In genomic region chr2:178264389-178264788, GRCm38 (mm10) we compare ENCODE assay signal across 9 mouse cellular contexts.
DNase-seq lines count a peak whose midpoint lies in the region; ATAC-seq and TF ChIP-seq lines count a peak whose summit lies in the region.
"Had no signal": no experiment of that assay in that cellular context is flagged by ENCODE, and none has a peak within 500 bp of the region (broad histone marks: within the 10 kb centered on the region; RNA-seq: fewer than 3 reads in every experiment).

No protein-coding gene starts in this region.

- in situ Hi-C loops in ES-E14 (cut with MboI; ENCODE audit: low sequenced_read_pairs in 2 of 2, unreplicated experiment in 2 of 2): loop anchor here in 1 of 2 experiments (10.0 kb wide), 1 partner anchor 130 kb away; no protein-coding TSS in a partner anchor

- peak; percentile 69 for DNase-seq in ES-E14 (ENCODE audit: low read depth, low spot score)
- DNase-seq in cerebellum, adult 11 months: peak; percentile 90
- peak; percentile 79 to 86 for DNase-seq in heart, postnatal 14 days
- DNase-seq in kidney, postnatal 36 days: peak; percentile 57 to 91
- DNase-seq in thymus, postnatal 14 days: peak; percentile 44

- peaks cover 4 to 8% of the 10 kb centered on the region in 2 experiments; a peak in 2 of 4 replicates for H3K4me1 ChIP-seq in ES-E14 (ENCODE audit: control insufficient read depth in 2 of 2, insufficient read depth in 2 of 2, low read length in 2 of 2, poor library complexity in 1 of 2)
- peaks cover 4% of the 10 kb centered on the region; the same call in 1 of the 2 replicates for H3K4me1 ChIP-seq in forebrain, embryonic 16.5 days (replicated peaks; ENCODE audit: control insufficient read depth, insufficient read depth, low read length)
- H3K4me1 ChIP-seq in liver, embryonic 12.5 days: no peaks in the 10 kb centered on the region
- H3K4me1 ChIP-seq in neural tube, embryonic 12.5 days: peaks cover 10% of the 10 kb centered on the region
- H3K4me1 ChIP-seq: embryonic facial prominence, embryonic 12.5 days had no signal

- no peak overlapping the region for H3K9ac ChIP-seq in ES-E14 (ENCODE audit: insufficient read depth, low read depth, low read length, poor library complexity, severe bottlenecking)
- H3K9ac ChIP-seq in forebrain, embryonic 16.5 days (replicated peaks; ENCODE audit: low read depth, low read length): no peak overlapping the region
- no peak overlapping the region for H3K9ac ChIP-seq in liver, embryonic 12.5 days
- no peak overlapping the region for H3K9ac ChIP-seq in neural tube, embryonic 12.5 days
- H3K9ac ChIP-seq: embryonic facial prominence, embryonic 12.5 days had no signal

- no peak overlapping the region for H3K4me3 ChIP-seq in ES-E14 (ENCODE audit: insufficient read depth in 1 of 2, low read depth in 1 of 2, low read length in 2 of 2, poor library complexity in 1 of 2, severe bottlenecking in 1 of 2)
- no peak overlapping the region for H3K4me3 ChIP-seq in forebrain, embryonic 16.5 days (replicated peaks; ENCODE audit: low read length)
- H3K4me3 ChIP-seq in liver, embryonic 12.5 days: no peak overlapping the region
- no peak overlapping the region for H3K4me3 ChIP-seq in neural tube, embryonic 12.5 days
- H3K4me3 ChIP-seq: embryonic facial prominence, embryonic 12.5 days had no signal

- H3K4me2 ChIP-seq in forebrain, embryonic 16.5 days (ENCODE audit: low read length): no peak overlapping the region
- H3K4me2 ChIP-seq in liver, embryonic 12.5 days: no peak overlapping the region
- no peak overlapping the region for H3K4me2 ChIP-seq in neural tube, embryonic 12.5 days (replicated peaks)
- H3K4me2 ChIP-seq: embryonic facial prominence, embryonic 12.5 days had no signal

- H3K36me3 ChIP-seq in ES-E14 (ENCODE audit: control insufficient read depth, insufficient read depth, low read length, poor library complexity, severe bottlenecking): no peaks in the 10 kb centered on the region
- peaks cover 5% of the 10 kb centered on the region; the same call in 1 of the 2 replicates for H3K36me3 ChIP-seq in forebrain, embryonic 16.5 days (ENCODE audit: control insufficient read depth, insufficient read depth)
- no peaks in the 10 kb centered on the region for H3K36me3 ChIP-seq in liver, embryonic 12.5 days
- H3K36me3 ChIP-seq in neural tube, embryonic 12.5 days: no peaks in the 10 kb centered on the region
- H3K36me3 ChIP-seq: embryonic facial prominence, embryonic 12.5 days had no signal

- no peak overlapping the region for H3K27ac ChIP-seq in ES-E14 (ENCODE audit: insufficient read depth, low read depth, low read length, poor library complexity, severe bottlenecking)
- H3K27ac ChIP-seq in forebrain, embryonic 16.5 days (ENCODE audit: low read length): no peak overlapping the region
- H3K27ac ChIP-seq in liver, embryonic 12.5 days: no peak overlapping the region
- H3K27ac ChIP-seq in neural tube, embryonic 12.5 days: no peak overlapping the region
- H3K27ac ChIP-seq: embryonic facial prominence, embryonic 12.5 days had no signal

- intact Hi-C loops in heart, postnatal 14 days (cut with DNase I): loop anchor here (1.0 kb wide), 1 partner anchor 127 kb away; no protein-coding TSS in a partner anchor

- H3K9me3 ChIP-seq in ES-E14 (ENCODE audit: control insufficient read depth, insufficient read depth, low read depth, low read length): no peaks in the 10 kb centered on the region
- no peaks in the 10 kb centered on the region for H3K9me3 ChIP-seq in forebrain, embryonic 16.5 days (ENCODE audit: control insufficient read depth, low read length)
- H3K9me3 ChIP-seq in liver, embryonic 12.5 days (replicated peaks): no peaks in the 10 kb centered on the region
- H3K9me3 ChIP-seq in neural tube, embryonic 12.5 days: no peaks in the 10 kb centered on the region
- H3K9me3 ChIP-seq: embryonic facial prominence, embryonic 12.5 days had no signal

- WGBS in forebrain, embryonic 16.5 days: 7% methylated on average over 8 of the region's 8 CpGs
- 5% methylated on average over 8 of the region's 8 CpGs for WGBS in liver, embryonic 12.5 days (ENCODE audit: insufficient replicate concordance)
- WGBS in neural tube, embryonic 12.5 days: 7% methylated on average over 8 of the region's 8 CpGs

- ATAC-seq in forebrain, embryonic 16.5 days: peak; percentile 87
- ATAC-seq in liver, embryonic 12.5 days: peak; percentile 64; the same call in 1 of the 2 replicates
- ATAC-seq in neural tube, embryonic 12.5 days (ENCODE audit: low FRiP score, low read depth): peak; percentile 77

- no peaks in the 10 kb centered on the region for H3K27me3 ChIP-seq in forebrain, embryonic 16.5 days (replicated peaks; ENCODE audit: control insufficient read depth, insufficient read depth, low read length)
- no peaks in the 10 kb centered on the region for H3K27me3 ChIP-seq in liver, embryonic 12.5 days (replicated peaks)
- H3K27me3 ChIP-seq in neural tube, embryonic 12.5 days (replicated peaks): no peaks in the 10 kb centered on the region
- H3K27me3 ChIP-seq: embryonic facial prominence, embryonic 12.5 days had no signal

TF ChIP-seq in ES-E14, 5 proteins besides CTCF, POLR2A, EP300 and RAD21:
- no peak for TF ChIP-seq ZNF384 (IDR thresholded peaks at IDR 0.05; ENCODE audit: low read depth, low read length)
- TF ChIP-seq ZC3H11A (IDR thresholded peaks at IDR 0.05; ENCODE audit: borderline replicate concordance, low read depth, low read length): peak; percentile 68; the same call in 1 of the 2 replicates
